Mouse (Mus musculus) kidney, embryonic 14.5 days (tissue): ENCODE results near the gene Tspoap1. TPM values are rescaled to one million over a fixed set of nuclear protein-coding genes. Genes with fewer than 3 reads are reported as not detected.

Source experiments
- ATAC-seq: fragments of 200-750 bp; cut with Nextera tagmentation; 2 replicates; pipeline ENCODE4 v1.8.0; 2017; ENCODE audit warnings: moderate number of reproducible peaks, mild to moderate bottlenecking, moderate TSS enrichment, moderate library complexity; ENCODE audit not compliant: low FRiP score, low TSS enrichment
- H3K27ac ChIP-seq: fragments of 300-500 bp; sonication (generic); 2 replicates; pipeline ENCODE4 v1.5.1; 2014; ENCODE audit warnings: low read depth, mild to moderate bottlenecking, low read length, moderate library complexity, mixed read lengths
- H3K27me3 ChIP-seq: fragments of 300-500 bp; sonication (generic); 2 replicates; pipeline ENCODE4 v1.6.1; 2014; ENCODE audit warnings: mild to moderate bottlenecking, low read length; ENCODE audit not compliant: control insufficient read depth, insufficient read depth
- H3K36me3 ChIP-seq: fragments of 300-500 bp; sonication (generic); 2 replicates; pipeline ENCODE4 v1.6.1; 2014; ENCODE audit warnings: low read length, mixed read lengths; ENCODE audit not compliant: control insufficient read depth, insufficient read depth
- H3K4me1 ChIP-seq: fragments of 300-500 bp; sonication (generic); 2 replicates; pipeline ENCODE4 v1.6.1; 2014; ENCODE audit warnings: low read length, mixed read lengths; ENCODE audit not compliant: control insufficient read depth, insufficient read depth
- H3K4me2 ChIP-seq: fragments of 300-500 bp; sonication (generic); replicated peaks from 2 replicates; pipeline ENCODE4 v1.6.1; 2014; ENCODE audit warnings: low read depth, mild to moderate bottlenecking, low read length
- H3K4me3 ChIP-seq: fragments of 300-500 bp; sonication (generic); 2 replicates; pipeline ENCODE4 v1.5.1; 2014; ENCODE audit warnings: mild to moderate bottlenecking, low read length
- H3K9ac ChIP-seq: fragments of 300-500 bp; sonication (generic); 2 replicates; pipeline ENCODE4 v1.6.1; 2014; ENCODE audit warnings: low read depth, mild to moderate bottlenecking, low read length, moderate library complexity
- H3K9me3 ChIP-seq: fragments of 300-500 bp; sonication (generic); 2 replicates; pipeline ENCODE4 v1.6.1; 2016; ENCODE audit warnings: low read length; ENCODE audit not compliant: control insufficient read depth
- WGBS: fragments of 180-500 bp; shearing (Covaris S2); extraction: QIAGEN DNeasy Blood & Tissue Kit; methylation state at CpG from one replicate; pipeline ENCODE4 v1.1.7; 2014; 5-methylcytosine and 5-hydroxymethylcytosine counted together
- polyA plus RNA-seq: library from polyadenylated mRNA; unstranded; fragments of >200 nt; fragmentation: Nextera tagmentation; extraction: Ambion mirVana; gene quantifications from 2 replicates; pipeline ENCODE4 v1.2.1, GENCODE M21; 2014

Gene Tspoap1
- polyA plus RNA-seq, 1 experiment from 2014 or later, result 4.2 TPM

DNA sequence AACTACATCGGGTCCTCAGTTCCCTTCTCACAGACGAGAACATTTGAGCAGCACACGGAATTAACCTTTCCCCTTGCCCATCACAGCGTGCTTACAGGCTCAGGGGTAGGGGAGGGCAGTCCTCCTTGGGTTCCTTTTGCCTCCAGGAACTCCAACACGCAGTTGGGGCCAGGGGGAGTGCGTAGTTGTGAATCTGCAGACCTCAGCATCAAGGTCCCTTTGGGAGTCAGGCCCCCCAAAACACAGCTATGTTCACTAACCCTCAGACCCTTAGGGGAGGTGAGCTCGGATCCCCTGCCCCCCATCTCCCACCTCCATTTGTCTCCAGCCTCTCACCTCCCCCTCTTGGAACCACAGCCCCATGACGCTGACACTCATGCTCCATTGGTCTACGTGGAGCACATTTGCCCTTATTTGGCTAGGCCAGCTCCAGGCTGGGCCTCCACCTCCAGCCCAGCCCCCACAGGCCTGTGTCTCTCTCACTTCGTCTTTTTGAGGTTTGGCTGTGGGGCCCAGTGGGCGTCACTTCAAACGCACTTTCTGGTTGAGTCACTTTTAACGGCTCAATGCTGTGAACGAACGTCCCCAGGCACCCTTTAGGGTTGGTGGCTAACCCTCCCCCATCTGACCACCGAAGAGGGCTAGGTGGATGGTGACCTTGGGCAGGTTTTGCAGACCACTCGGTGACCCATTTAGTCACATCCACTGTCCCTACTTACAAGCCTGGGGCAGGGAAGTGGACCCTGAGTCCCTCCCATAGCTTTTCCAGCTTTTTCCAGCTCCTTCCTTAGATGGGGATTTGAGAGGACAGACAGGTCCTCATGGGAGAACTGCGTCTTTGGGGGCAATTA, 10.9 kb upstream of the Tspoap1 start:
- Histone ChIP-seq H3K4me1 (peaks cover 15% of the 10 kb centered on the region; the same call in 1 of the 2 replicates), H3K9me3 (no peaks in the 10 kb centered on the region), H3K4me2 (peak overlapping the region; percentile 25; the same call in 1 of the 2 replicates), H3K4me3 (no peak overlapping the region; the same call in 1 of the 2 replicates), H3K36me3 (peaks cover 11% of the 10 kb centered on the region), H3K27me3 (no peaks in the 10 kb centered on the region), H3K27ac (peak overlapping the region; percentile 65), H3K9ac (0 out of 2 replicates have a peak overlapping the region, but pooled peaks have one; percentile 7)
- WGBS, result 17% methylated on average over 18 of the region's 18 CpGs
- ATAC-seq, result peak; percentile 88

DNA sequence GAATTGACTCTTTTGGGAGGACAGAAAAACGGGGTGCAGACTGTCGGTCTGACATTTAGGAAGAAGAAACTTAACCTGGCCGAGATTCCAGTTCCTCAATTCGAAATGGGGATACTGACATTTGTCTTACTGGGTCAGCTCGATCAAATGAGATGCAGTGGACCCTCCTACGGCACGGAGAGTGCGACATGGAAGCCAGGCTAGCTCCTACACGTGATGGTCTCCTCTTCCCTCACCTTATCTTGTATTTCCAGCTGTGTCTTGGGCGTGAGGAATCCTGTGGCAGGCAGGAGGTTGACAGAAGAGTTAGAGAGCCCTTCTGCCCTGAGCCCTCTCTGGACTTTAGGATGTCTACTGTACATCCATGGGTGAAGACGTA, 10.3 kb upstream of the Tspoap1 start:
- H3K36me3 ChIP-seq, result peaks cover 5% of the 10 kb centered on the region
- H3K27me3 ChIP-seq, result no peaks in the 10 kb centered on the region
- H3K9me3 ChIP-seq, result no peaks in the 10 kb centered on the region
- 79% methylated on average over 11 of the region's 11 CpGs for WGBS
- H3K27ac ChIP-seq, result peak overlapping the region; percentile 65; the same call in 1 of the 2 replicates
- H3K4me3 ChIP-seq, result no peak overlapping the region
- ATAC-seq, result no peak
- peaks cover 18% of the 10 kb centered on the region; the same call in 1 of the 2 replicates for H3K4me1 ChIP-seq
- no peak overlapping the region for H3K4me2 ChIP-seq
- H3K9ac ChIP-seq, result no peak overlapping the region

DNA sequence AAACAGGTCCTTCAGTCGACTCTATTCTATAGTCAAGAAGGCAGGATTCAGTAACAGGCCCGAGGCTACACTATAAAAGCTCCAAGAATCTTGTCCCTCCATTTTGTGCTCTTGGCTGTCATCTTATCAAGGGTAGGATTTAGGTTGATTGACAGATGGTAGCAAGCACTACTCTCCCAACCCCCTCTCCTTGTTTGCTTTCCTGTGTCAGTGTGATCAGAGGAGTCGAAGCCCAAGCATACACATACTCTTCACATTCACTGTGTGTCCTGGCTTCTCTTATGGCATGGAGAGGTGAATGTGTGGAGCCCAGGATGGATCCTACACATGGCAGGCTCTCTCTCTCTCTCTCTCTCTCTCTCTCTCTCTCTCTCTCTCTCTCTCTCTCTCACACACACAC, 9.8 kb upstream of the Tspoap1 start:
- ATAC-seq, result no peak
- 0 out of 2 replicates have a peak, but pooled peaks cover under 1% of the 10 kb centered on the region for H3K36me3 ChIP-seq
- H3K27me3 ChIP-seq, result no peaks in the 10 kb centered on the region
- no peak overlapping the region for H3K27ac ChIP-seq
- no peak overlapping the region for H3K4me3 ChIP-seq
- peaks cover 18% of the 10 kb centered on the region; the same call in 1 of the 2 replicates for H3K4me1 ChIP-seq
- 83% methylated on average over 3 of the region's 3 CpGs for WGBS
- H3K9me3 ChIP-seq, result no peaks in the 10 kb centered on the region
- no peak overlapping the region for H3K4me2 ChIP-seq
- H3K9ac ChIP-seq, result no peak overlapping the region

GRCm38 (mm10) chr11:87751031-87751430, 9.3 kb upstream of the Tspoap1 start:
- Histone ChIP-seq H3K36me3 (no peaks in the 10 kb centered on the region), H3K27ac (no peak overlapping the region), H3K9ac (no peak overlapping the region; the same call in 1 of the 2 replicates), H3K9me3 (no peaks in the 10 kb centered on the region), H3K4me1 (peaks cover 18% of the 10 kb centered on the region; the same call in 1 of the 2 replicates), H3K4me3 (no peak overlapping the region), H3K27me3 (no peaks in the 10 kb centered on the region), H3K4me2 (no peak overlapping the region)
- WGBS, result 86% methylated on average over 8 of the region's 8 CpGs
- ATAC-seq, result no peak

DNA sequence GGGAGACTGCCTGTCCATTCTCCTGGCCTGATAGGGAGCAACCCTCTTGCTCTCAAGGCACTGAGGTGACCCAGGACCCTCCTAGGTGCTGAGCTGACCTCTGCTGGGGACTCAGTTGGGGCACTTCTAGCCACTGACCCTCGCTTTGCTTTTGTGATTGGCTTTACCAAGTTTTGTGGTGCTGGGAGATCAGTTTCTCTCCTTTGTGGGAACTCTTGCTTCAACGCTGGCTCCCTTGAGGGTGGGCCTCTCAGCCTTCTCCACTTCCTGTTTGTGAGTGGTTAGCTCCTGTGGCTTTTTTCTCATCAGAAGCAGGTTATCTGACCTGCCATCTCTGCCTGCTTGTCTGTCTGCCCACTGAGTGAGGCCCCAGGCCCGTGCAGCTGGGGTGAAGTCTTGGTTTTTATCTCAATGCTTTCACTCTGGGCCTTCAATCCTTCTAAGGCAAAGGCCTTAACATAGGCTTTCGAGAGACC, 8.8 kb upstream of the Tspoap1 start:
- WGBS, result 65% methylated on average over 4 of the region's 4 CpGs
- Histone ChIP-seq H3K4me2 (no peak overlapping the region), H3K27me3 (no peaks in the 10 kb centered on the region), H3K36me3 (no peaks in the 10 kb centered on the region), H3K9ac (no peak overlapping the region), H3K4me1 (peaks cover 19% of the 10 kb centered on the region; the same call in 1 of the 2 replicates), H3K9me3 (no peaks in the 10 kb centered on the region), H3K4me3 (no peak overlapping the region), H3K27ac (no peak overlapping the region)
- ATAC-seq, result no peak

GRCm38 (mm10) chr11:87752307-87752706, 8.0 kb upstream of the Tspoap1 start:
- Histone ChIP-seq H3K9me3 (no peaks in the 10 kb centered on the region), H3K4me1 (peaks cover 21% of the 10 kb centered on the region; the same call in 1 of the 2 replicates), H3K27ac (no peak overlapping the region), H3K4me3 (no peak overlapping the region), H3K36me3 (no peaks in the 10 kb centered on the region), H3K27me3 (no peaks in the 10 kb centered on the region), H3K4me2 (no peak overlapping the region), H3K9ac (no peak overlapping the region)
- 85% methylated on average over 1 of the region's 1 CpGs for WGBS
- ATAC-seq, result no peak

GRCm38 (mm10) chr11:87753255-87753654, 7.1 kb upstream of the Tspoap1 start:
- Histone ChIP-seq H3K9me3 (no peaks in the 10 kb centered on the region), H3K36me3 (no peaks in the 10 kb centered on the region), H3K27ac (no peak overlapping the region), H3K9ac (no peak overlapping the region), H3K4me1 (peaks cover 20% of the 10 kb centered on the region; the same call in 1 of the 2 replicates), H3K27me3 (no peaks in the 10 kb centered on the region), H3K4me2 (no peak overlapping the region), H3K4me3 (no peak overlapping the region)
- 88% methylated on average over 8 of the region's 8 CpGs for WGBS
- ATAC-seq, result no peak

GRCm38 (mm10) chr11:87753891-87754501, 6.3 kb upstream of the Tspoap1 start:
- H3K27me3 ChIP-seq, result no peaks in the 10 kb centered on the region; the same call in 1 of the 2 replicates
- H3K4me3 ChIP-seq, result no peak overlapping the region
- no peak for ATAC-seq
- H3K36me3 ChIP-seq, result no peaks in the 10 kb centered on the region
- WGBS, result 90% methylated on average over 5 of the region's 5 CpGs
- H3K4me2 ChIP-seq, result no peak overlapping the region
- H3K4me1 ChIP-seq, result peaks cover 15% of the 10 kb centered on the region; the same call in 1 of the 2 replicates
- H3K27ac ChIP-seq, result no peak overlapping the region
- no peak overlapping the region for H3K9ac ChIP-seq
- H3K9me3 ChIP-seq, result no peaks in the 10 kb centered on the region
